Mouse (Mus musculus) midbrain, embryonic 13.5 days (tissue): ENCODE data around the gene Lrfn3. TPM values are rescaled to one million over a fixed set of nuclear protein-coding genes. Genes with fewer than 3 reads are reported as not detected.

Experiments
- ATAC-seq: fragments of 200-750 bp; cut with Nextera tagmentation; 2 replicates; pipeline ENCODE4 v1.8.0; 2017; ENCODE audit warnings: mild to moderate bottlenecking, moderate TSS enrichment, moderate library complexity
- H3K27ac ChIP-seq: fragments of 300-500 bp; sonication (generic); 2 replicates; pipeline ENCODE4 v1.5.1; 2015; ENCODE audit warnings: inconsistent platforms, mild to moderate bottlenecking, moderate library complexity
- H3K27me3 ChIP-seq: fragments of 300-500 bp; sonication (generic); 2 replicates; pipeline ENCODE4 v1.6.1; 2015; ENCODE audit warnings: mild to moderate bottlenecking, inconsistent platforms
- H3K36me3 ChIP-seq: fragments of 300-500 bp; sonication (generic); 2 replicates; pipeline ENCODE4 v1.6.1; 2015; ENCODE audit warnings: mild to moderate bottlenecking, inconsistent platforms
- H3K4me1 ChIP-seq: fragments of 300-500 bp; sonication (generic); replicated peaks from 2 replicates; pipeline ENCODE4 v1.6.1; 2015; ENCODE audit warnings: inconsistent platforms
- H3K4me2 ChIP-seq: fragments of 300-500 bp; sonication (generic); replicated peaks from 2 replicates; pipeline ENCODE4 v1.6.1; 2015; ENCODE audit warnings: moderate library complexity, mild to moderate bottlenecking, inconsistent platforms
- H3K4me3 ChIP-seq: fragments of 300-500 bp; sonication (generic); replicated peaks from 2 replicates; pipeline ENCODE4 v1.5.1; 2015; ENCODE audit warnings: mild to moderate bottlenecking, inconsistent platforms
- H3K9ac ChIP-seq: fragments of 300-500 bp; sonication (generic); replicated peaks from 2 replicates; pipeline ENCODE4 v1.6.1; 2015; ENCODE audit warnings: mild to moderate bottlenecking, inconsistent platforms
- H3K9me3 ChIP-seq: fragments of 300-500 bp; sonication (generic); 2 replicates; pipeline ENCODE4 v1.6.1; 2016; ENCODE audit warnings: mild to moderate bottlenecking, inconsistent platforms
- WGBS: fragments of 180-500 bp; shearing (Covaris S2); methylation state at CpG from one replicate; pipeline ENCODE4 v1.1.7; 2015; 5-methylcytosine and 5-hydroxymethylcytosine counted together
- polyA plus RNA-seq: library from polyadenylated mRNA; unstranded; fragments of >200 nt; fragmentation: Nextera tagmentation; extraction: Ambion mirVana; gene quantifications from 2 replicates; pipeline ENCODE4 v1.2.1, GENCODE M21; 2015

The Lrfn3 gene
- polyA plus RNA-seq, 1 experiment from 2014 or later = 11.4 TPM

GRCm38 (mm10) chr7:30322865-30323264 is 39.7 kb downstream of the Lrfn3 start:
- peak overlapping the region; percentile 80 for H3K27ac ChIP-seq
- H3K4me3 ChIP-seq = peak overlapping the region; percentile 81
- WGBS = 38% methylated on average over 6 of the region's 6 CpGs
- peak; percentile 10; the same call in 1 of the 2 replicates for ATAC-seq
- H3K9ac ChIP-seq = peak overlapping the region; percentile 44; the same call in 1 of the 2 replicates
- no peaks in the 10 kb centered on the region for H3K9me3 ChIP-seq
- no peaks in the 10 kb centered on the region for H3K36me3 ChIP-seq
- peaks cover 12% of the 10 kb centered on the region; the same call in 1 of the 2 replicates for H3K27me3 ChIP-seq
- peak overlapping the region; percentile 87 for H3K4me2 ChIP-seq
- peaks cover 18% of the 10 kb centered on the region for H3K4me1 ChIP-seq

- peak; percentile 99 for ATAC-seq
- no peaks in the 10 kb centered on the region for H3K9me3 ChIP-seq
- H3K27me3 ChIP-seq = peaks cover 12% of the 10 kb centered on the region; the same call in 1 of the 2 replicates
- H3K9ac ChIP-seq = peak overlapping the region; percentile 89
- under 1% methylated on average over 20 of the region's 20 CpGs for WGBS
- H3K36me3 ChIP-seq = no peaks in the 10 kb centered on the region
- H3K4me3 ChIP-seq = peak overlapping the region; percentile 81
- peak overlapping the region; percentile 80 for H3K27ac ChIP-seq
- peaks cover 18% of the 10 kb centered on the region for H3K4me1 ChIP-seq
- H3K4me2 ChIP-seq = peak overlapping the region; percentile 87
These were observed 40.3 kb downstream of the Lrfn3 start for GRCm38 (mm10) chr7:30322285-30322667.

GRCm38 (mm10) chr7:30321539-30322284 is 40.9 kb downstream of the Lrfn3 start, which contains the start of gene E130208F15Rik:
TSS of gene E130208F15Rik (plus strand) at chr7:30321740.
- H3K4me2 ChIP-seq = peak within 1 kb of the TSS; percentile 87
- peak; percentile 85 for ATAC-seq
- H3K9me3 ChIP-seq = no peaks in the 10 kb centered on the region
- peak within 1 kb of the TSS; percentile 89 for H3K9ac ChIP-seq
- 0 out of 2 replicates have a peak, but pooled peaks cover 9% of the 10 kb centered on the region for H3K27me3 ChIP-seq
- under 1% methylated on average over 63 of the region's 63 CpGs for WGBS
- peaks cover 18% of the 10 kb centered on the region for H3K4me1 ChIP-seq
- H3K27ac ChIP-seq = peak within 1 kb of the TSS; percentile 80
- H3K36me3 ChIP-seq = no peaks in the 10 kb centered on the region
- peak within 1 kb of the TSS; percentile 81 for H3K4me3 ChIP-seq

- 78% methylated on average over 2 of the region's 2 CpGs for WGBS
These were observed 41.6 kb downstream of the Lrfn3 start for GRCm38 (mm10) chr7:30320946-30321345.

GRCm38 (mm10) chr7:30318142-30318541 is 44.4 kb downstream of the Lrfn3 start:
- Histone ChIP-seq H3K9me3 (no peaks in the 10 kb centered on the region), H3K4me3 (no peak overlapping the region), H3K27me3 (no peaks in the 10 kb centered on the region), H3K4me2 (no peak overlapping the region), H3K36me3 (peaks cover 5% of the 10 kb centered on the region; the same call in 1 of the 2 replicates), H3K4me1 (peaks cover 22% of the 10 kb centered on the region), H3K9ac (no peak overlapping the region), H3K27ac (no peak overlapping the region)
- no peak for ATAC-seq
- 95% methylated on average over 3 of the region's 3 CpGs for WGBS

More at GRCm38 (mm10) chr7:30320946-30321345, 41.6 kb downstream of the Lrfn3 start:
- Histone ChIP-seq H3K27ac (no peak overlapping the region), H3K36me3 (no peaks in the 10 kb centered on the region), H3K27me3 (0 out of 2 replicates have a peak, but pooled peaks cover 9% of the 10 kb centered on the region), H3K9ac (peak overlapping the region; percentile 89; the same call in 1 of the 2 replicates), H3K4me2 (peak overlapping the region; percentile 87), H3K4me3 (peak overlapping the region; percentile 81), H3K9me3 (no peaks in the 10 kb centered on the region), H3K4me1 (peaks cover 18% of the 10 kb centered on the region)
- ATAC-seq = no peak

- Histone ChIP-seq H3K4me3 (no peak overlapping the region), H3K4me1 (peaks cover 8% of the 10 kb centered on the region), H3K27me3 (no peaks in the 10 kb centered on the region), H3K4me2 (no peak overlapping the region), H3K9me3 (no peaks in the 10 kb centered on the region), H3K36me3 (peaks cover 25% of the 10 kb centered on the region), H3K9ac (no peak overlapping the region), H3K27ac (no peak overlapping the region)
- ATAC-seq = no peak
- WGBS = 81% methylated on average over 13 of the region's 13 CpGs
These were observed 46.7 kb downstream of the Lrfn3 start for GRCm38 (mm10) chr7:30315559-30316529.

GRCm38 (mm10) chr7:30314721-30315155 is 47.8 kb downstream of the Lrfn3 start, which contains the start of gene Syne4:
TSS of gene Syne4 (plus strand) at chr7:30314807.
- H3K4me3 ChIP-seq = no peak within 1 kb of the TSS
- peaks cover 13% of the 10 kb centered on the region for H3K4me1 ChIP-seq
- WGBS = 3% methylated on average over 9 of the region's 9 CpGs
- H3K27me3 ChIP-seq = no peaks in the 10 kb centered on the region
- peak within 1 kb of the TSS; percentile 7; the same call in 1 of the 2 replicates for H3K4me2 ChIP-seq
- peak within 1 kb of the TSS; percentile 32; the same call in 1 of the 2 replicates for H3K9ac ChIP-seq
- H3K9me3 ChIP-seq = no peaks in the 10 kb centered on the region
- no peak within 1 kb of the TSS for H3K27ac ChIP-seq
- ATAC-seq = no peak
- H3K36me3 ChIP-seq = peaks cover 25% of the 10 kb centered on the region

- ATAC-seq = no peak
- H3K9ac ChIP-seq = no peak overlapping the region
- no peaks in the 10 kb centered on the region for H3K27me3 ChIP-seq
These were observed 48.8 kb downstream of the Lrfn3 start for GRCm38 (mm10) chr7:30313666-30314320.

GRCm38 (mm10) chr7:30310136-30310535 is 52.4 kb downstream of the Lrfn3 start:
- peaks cover 28% of the 10 kb centered on the region for H3K4me1 ChIP-seq
- no peaks in the 10 kb centered on the region for H3K27me3 ChIP-seq
- ATAC-seq = no peak
- H3K27ac ChIP-seq = no peak overlapping the region
- no peaks in the 10 kb centered on the region for H3K9me3 ChIP-seq
- 89% methylated on average over 12 of the region's 12 CpGs for WGBS
- H3K4me3 ChIP-seq = no peak overlapping the region
- peaks cover 47% of the 10 kb centered on the region for H3K36me3 ChIP-seq
- H3K9ac ChIP-seq = 0 out of 2 replicates have a peak overlapping the region, but pooled peaks have one; percentile 5
- H3K4me2 ChIP-seq = peak overlapping the region; percentile 76; the same call in 1 of the 2 replicates

More at GRCm38 (mm10) chr7:30313666-30314320, 48.8 kb downstream of the Lrfn3 start:
- Histone ChIP-seq H3K27ac (no peak overlapping the region), H3K9me3 (no peaks in the 10 kb centered on the region), H3K36me3 (peaks cover 25% of the 10 kb centered on the region), H3K4me2 (no peak overlapping the region), H3K4me3 (no peak overlapping the region), H3K4me1 (peaks cover 20% of the 10 kb centered on the region)
- WGBS = 53% methylated on average over 27 of the region's 27 CpGs

- Histone ChIP-seq H3K27me3 (no peaks in the 10 kb centered on the region), H3K9ac (peak overlapping the region; percentile 82), H3K36me3 (peaks cover 50% of the 10 kb centered on the region), H3K4me3 (peak overlapping the region; percentile 77), H3K4me1 (peaks cover 25% of the 10 kb centered on the region), H3K27ac (no peak overlapping the region), H3K9me3 (no peaks in the 10 kb centered on the region), H3K4me2 (peak overlapping the region; percentile 76)
- WGBS = 69% methylated on average over 15 of the region's 15 CpGs
- ATAC-seq = no peak
These were observed 53.0 kb downstream of the Lrfn3 start for GRCm38 (mm10) chr7:30309395-30310129.
